Comparison of ENCODE assay signal across 8 mouse cellular contexts in the genomic region with DNA sequence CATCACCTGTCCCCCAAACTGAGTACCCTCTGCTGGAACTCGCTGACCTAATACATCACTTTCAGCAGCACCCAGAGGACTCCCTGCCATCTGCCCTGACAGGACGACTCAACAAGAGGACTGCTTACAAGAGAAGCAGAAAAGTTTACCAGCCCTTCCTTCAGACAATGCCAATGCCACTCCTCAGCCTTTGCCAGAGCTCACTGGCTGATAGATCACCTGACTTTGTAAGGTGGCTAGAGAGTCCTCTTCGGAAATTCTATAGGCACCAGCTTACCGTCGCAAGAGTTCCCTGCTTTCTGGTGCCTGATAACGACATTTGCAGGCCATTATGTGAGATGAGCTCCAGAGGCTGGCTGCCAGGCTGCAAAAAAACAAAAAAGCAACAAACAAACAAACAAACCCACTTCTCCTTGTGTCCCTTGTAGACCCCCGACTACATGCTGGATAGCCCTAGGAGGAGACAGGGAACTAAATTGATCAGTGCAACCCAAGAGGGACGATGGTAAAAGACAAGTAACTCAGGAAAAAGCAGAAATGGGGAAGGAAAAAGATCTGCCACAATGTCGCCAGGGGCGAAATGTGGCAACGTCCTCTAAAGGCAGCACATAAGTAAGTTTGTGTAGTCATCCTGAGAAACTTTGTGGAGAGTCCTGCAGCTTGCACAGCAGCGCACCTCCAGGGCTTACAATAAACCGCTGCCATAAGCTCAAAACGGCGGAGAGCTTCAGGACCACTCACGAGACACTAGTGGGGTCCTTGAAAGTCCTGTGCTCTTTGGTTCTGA. TPM values are rescaled to one million over a fixed set of nuclear protein-coding genes. Genes with fewer than 3 reads are reported as not detected.
A peak's percentile ranks its signal among the peaks of the same experiment; 100 is the strongest.
DNase-seq lines count a peak whose midpoint lies in the region; ATAC-seq and TF ChIP-seq lines count a peak whose summit lies in the region.

No protein-coding gene starts in this region.

- peak overlapping the region; percentile 82 for H3K27ac ChIP-seq in kidney, embryonic 15.5 days
- peak overlapping the region; percentile 63 for H3K27ac ChIP-seq in midbrain, postnatal 0 days (ENCODE audit: low read depth, low read length)

- peak overlapping the region; percentile 88 for H3K4me3 ChIP-seq in kidney, embryonic 15.5 days (replicated peaks)
- H3K4me3 ChIP-seq in midbrain, postnatal 0 days (ENCODE audit: low read depth, low read length) = peak overlapping the region; percentile 87

- WGBS in kidney, embryonic 15.5 days = 28% methylated on average over 16 of the region's 16 CpGs
- WGBS in midbrain, postnatal 0 days = 36% methylated on average over 16 of the region's 16 CpGs

- ATAC-seq in kidney, embryonic 15.5 days (replicated peaks; ENCODE audit: low FRiP score) = 0 out of 2 replicates have a peak, but pooled peaks have one; percentile 3
- ATAC-seq in inflammation-experienced regulatory T-cells, adult 6 months = peak; percentile 38
- peak; percentile 18; the same call in 1 of the 2 replicates for ATAC-seq in midbrain, postnatal 0 days (ENCODE audit: low FRiP score)

- H3K36me3 ChIP-seq in kidney, embryonic 15.5 days = peaks cover 39% of the 10 kb centered on the region
- H3K36me3 ChIP-seq in midbrain, postnatal 0 days (ENCODE audit: insufficient read depth, low read length) = peaks cover 6% of the 10 kb centered on the region; the same call in 1 of the 2 replicates

- peaks cover 11% of the 10 kb centered on the region for H3K4me1 ChIP-seq in kidney, embryonic 15.5 days
- peaks cover 5% of the 10 kb centered on the region; the same call in 1 of the 2 replicates for H3K4me1 ChIP-seq in midbrain, postnatal 0 days (ENCODE audit: insufficient read depth, low read length)

- peak overlapping the region; percentile 86 for H3K4me2 ChIP-seq in kidney, embryonic 15.5 days
- H3K4me2 ChIP-seq in midbrain, postnatal 0 days (ENCODE audit: low read depth, low read length, poor library complexity, severe bottlenecking) = peak overlapping the region; percentile 90

- H3K27me3 ChIP-seq in kidney, embryonic 15.5 days = no peaks in the 10 kb centered on the region
- no peaks in the 10 kb centered on the region for H3K27me3 ChIP-seq in midbrain, postnatal 0 days (ENCODE audit: insufficient read depth, low read length)

- no peak for DNase-seq in kidney, adult 9 months
- DNase-seq in c-Kit-positive CD71-positive TER-119-negative erythroid progenitor cells, embryonic 14.5 days (ENCODE audit: low read depth) = peak; percentile 38
- no peak for DNase-seq in midbrain, postnatal 0 days (ENCODE audit: low spot score)
- no peak for DNase-seq in right cerebral cortex, postnatal 4 days
- no peak for DNase-seq in embryo, embryonic 10 days (ENCODE audit: low spot score)
- no peak for DNase-seq in kidney, postnatal 14 days

- H3K9ac ChIP-seq in kidney, embryonic 15.5 days = peak overlapping the region; percentile 79
- H3K9ac ChIP-seq in midbrain, postnatal 0 days (replicated peaks; ENCODE audit: low read length, poor library complexity, severe bottlenecking) = peak overlapping the region; percentile 78

- no peak for TF ChIP-seq CTCF in midbrain, postnatal 0 days (IDR thresholded peaks at IDR 0.05)

- no peaks in the 10 kb centered on the region for H3K9me3 ChIP-seq in kidney, embryonic 15.5 days (replicated peaks)
- no peaks in the 10 kb centered on the region for H3K9me3 ChIP-seq in midbrain, postnatal 0 days (ENCODE audit: low read length)

RNA-seq across cellular contexts. Expression of gene Mrpl55, which starts 0.9 kb away (rescaled TPM):
- polyA plus RNA-seq in kidney, embryonic 15.5 days (2015; fragmentation: Nextera tagmentation; extraction: Ambion mirVana) = 99.6 and 102 TPM in 2 replicates
- polyA plus RNA-seq in inflammation-experienced regulatory T-cells, adult 6 months (2017; shearing (Covaris generic)) = 10 to 100 TPM; 43.4 to 49.1 (median 46.7) TPM
- total RNA-seq in midbrain, postnatal 0 days (2014; rRNA removed) = 65.0 and 80.6 TPM in 2 replicates
- polyA plus RNA-seq in midbrain, postnatal 0 days (2015; fragmentation: Nextera tagmentation; extraction: Ambion mirVana) = 104 and 112 TPM in 2 replicates

RNA-seq across cellular contexts. Expression of gene 2310033P09Rik, which starts 6.7 kb away (rescaled TPM):
- polyA plus RNA-seq in kidney, embryonic 15.5 days (2015; fragmentation: Nextera tagmentation; extraction: Ambion mirVana) = 32.5 and 36.4 TPM in 2 replicates
- 10 to 100 TPM; 19.6 to 22.1 (median 19.8) TPM for polyA plus RNA-seq in inflammation-experienced regulatory T-cells, adult 6 months (2017; shearing (Covaris generic))
- total RNA-seq in midbrain, postnatal 0 days (2014; rRNA removed) = 7.0 and 7.3 TPM in 2 replicates
- 25.5 and 28.3 TPM in 2 replicates for polyA plus RNA-seq in midbrain, postnatal 0 days (2015; fragmentation: Nextera tagmentation; extraction: Ambion mirVana)

RNA-seq across cellular contexts. Expression of gene Guk1, which starts 9.4 kb away (rescaled TPM):
- 117 and 120 TPM in 2 replicates for polyA plus RNA-seq in kidney, embryonic 15.5 days (2015; fragmentation: Nextera tagmentation; extraction: Ambion mirVana)
- polyA plus RNA-seq in inflammation-experienced regulatory T-cells, adult 6 months (2017; shearing (Covaris generic)) = 10 to 100 TPM; 58.6 to 65.6 (median 60.5) TPM
- 125 and 141 TPM in 2 replicates for total RNA-seq in midbrain, postnatal 0 days (2014; rRNA removed)
- 289 and 314 TPM in 2 replicates for polyA plus RNA-seq in midbrain, postnatal 0 days (2015; fragmentation: Nextera tagmentation; extraction: Ambion mirVana)

RNA-seq across cellular contexts. Expression of gene Gjc2, which starts 18.4 kb away (rescaled TPM):
- 0.22 and 0.27 TPM in 2 replicates for polyA plus RNA-seq in kidney, embryonic 15.5 days (2015; fragmentation: Nextera tagmentation; extraction: Ambion mirVana)
- not detected for polyA plus RNA-seq in inflammation-experienced regulatory T-cells, adult 6 months (2017; shearing (Covaris generic))
- 0.38 and 0.99 TPM in 2 replicates for total RNA-seq in midbrain, postnatal 0 days (2014; rRNA removed)
- polyA plus RNA-seq in midbrain, postnatal 0 days (2015; fragmentation: Nextera tagmentation; extraction: Ambion mirVana) = 0.27 and 0.44 TPM in 2 replicates

RNA-seq across cellular contexts. Expression of gene Arf1, which starts 26.7 kb away (rescaled TPM):
- 700 and 709 TPM in 2 replicates for polyA plus RNA-seq in kidney, embryonic 15.5 days (2015; fragmentation: Nextera tagmentation; extraction: Ambion mirVana)
- polyA plus RNA-seq in inflammation-experienced regulatory T-cells, adult 6 months (2017; shearing (Covaris generic)) = 100 to 1,000 TPM; 339 to 371 (median 345) TPM
- 372 and 409 TPM in 2 replicates for total RNA-seq in midbrain, postnatal 0 days (2014; rRNA removed)
- polyA plus RNA-seq in midbrain, postnatal 0 days (2015; fragmentation: Nextera tagmentation; extraction: Ambion mirVana) = 626 and 656 TPM in 2 replicates
